Mouse (Mus musculus): Measurements from ENCODE around the gene Mill2. TPM values are rescaled to one million over a fixed set of nuclear protein-coding genes. Genes with fewer than 3 reads are reported as not detected.
"Not testable (repeated sequence)": the region's sequence is repeated elsewhere in the genome, so short reads cannot be mapped to it uniquely, and the experiment has no call there.

Mill2 gene
- polyA plus RNA-seq, 1 experiment from 2014 or later = not detected

DNA sequence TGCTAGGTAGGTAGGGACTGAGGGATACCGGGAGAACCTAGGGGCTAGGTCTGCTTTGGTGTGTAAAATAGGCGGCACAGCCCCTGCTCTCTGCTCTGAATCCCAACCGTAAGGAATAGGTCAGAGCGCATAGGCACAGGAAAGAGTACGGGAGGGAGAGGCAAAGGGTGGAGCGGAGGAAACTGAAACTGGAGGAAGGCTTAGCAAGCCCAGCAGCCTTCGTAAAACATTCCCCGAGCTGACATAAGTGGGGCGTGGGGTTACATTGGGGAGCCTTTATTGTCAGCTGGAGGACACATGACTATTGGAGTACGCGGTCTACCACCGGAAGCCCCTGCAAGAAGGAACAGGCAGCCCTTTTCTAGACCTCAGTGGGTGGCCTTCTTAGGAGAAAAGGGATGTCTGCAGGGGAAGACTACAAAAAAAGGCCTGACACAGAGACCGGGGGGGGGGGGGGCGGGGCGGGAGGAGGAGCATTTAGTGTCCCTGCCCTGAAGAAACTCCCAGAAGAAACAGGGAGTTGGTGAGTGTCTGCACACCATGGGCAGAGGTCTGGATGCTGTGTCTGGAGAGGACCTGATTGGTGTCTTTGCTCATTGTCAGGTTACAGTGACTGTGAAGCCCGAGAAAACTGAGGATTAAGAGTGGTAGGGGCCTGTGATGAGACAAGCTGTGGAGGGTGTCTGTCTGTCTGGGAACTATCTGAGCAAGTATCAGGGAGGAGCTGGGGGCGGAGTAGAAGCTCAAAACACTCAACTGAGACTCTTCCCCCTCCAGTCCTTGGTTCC, 814 bp downstream of the Mill2 start:
- Histone ChIP-seq H3K4me1 (replicated peaks) (0 out of 2 replicates have a peak, but pooled peaks cover 5% of the 10 kb centered on the region), H3K36me3 (no peaks in the 10 kb centered on the region), H3K27me3 (no peaks in the 10 kb centered on the region), H3K27ac (peak overlapping the region; percentile 70), H3K9ac (replicated peaks) (peak overlapping the region; percentile 44), H3K9me3 (no peaks in the 10 kb centered on the region), H3K4me2 (peak overlapping the region; percentile 59), H3K4me3 (replicated peaks) (peak overlapping the region; percentile 33)
- WGBS = 6% methylated on average over 14 of the region's 17 CpGs
- ATAC-seq (ENCODE audit: insufficient number of reproducible peaks, insufficient read depth, low FRiP score, low TSS enrichment, low read depth) = peak; percentile 78

DNA sequence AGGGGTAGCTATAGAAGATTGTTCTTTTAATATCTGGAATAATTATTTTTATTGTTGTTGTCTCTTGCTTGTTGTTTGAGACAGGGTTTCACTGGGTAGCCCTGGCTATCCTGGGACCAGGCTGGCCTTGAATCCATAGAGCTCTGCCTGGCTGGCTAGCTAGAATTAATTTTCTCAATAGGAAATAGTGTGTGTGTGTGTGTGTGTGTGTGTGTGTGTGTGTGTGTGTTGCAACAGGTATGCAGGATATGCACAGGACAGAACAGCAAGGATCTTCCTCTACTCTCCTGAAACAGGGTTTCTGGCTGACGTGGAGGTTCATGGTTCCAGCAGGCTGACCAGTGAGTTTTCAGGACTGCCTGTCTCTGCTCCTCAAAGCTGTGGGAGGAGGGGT, 1.4 kb downstream of the Mill2 start:
- Histone ChIP-seq H3K4me3 (replicated peaks) (0 out of 2 replicates have a peak overlapping the region, but pooled peaks have one; percentile 9), H3K4me2 (peak overlapping the region; percentile 46), H3K9me3 (no peaks in the 10 kb centered on the region), H3K27ac (no peak overlapping the region), H3K27me3 (no peaks in the 10 kb centered on the region), H3K4me1 (replicated peaks) (0 out of 2 replicates have a peak, but pooled peaks cover 5% of the 10 kb centered on the region), H3K36me3 (no peaks in the 10 kb centered on the region), H3K9ac (replicated peaks) (no peak overlapping the region)
- 85% methylated on average over 1 of the region's 1 CpGs for WGBS
- no peak; the same call in 1 of the 2 replicates for ATAC-seq (ENCODE audit: insufficient number of reproducible peaks, insufficient read depth, low FRiP score, low TSS enrichment, low read depth)

DNA sequence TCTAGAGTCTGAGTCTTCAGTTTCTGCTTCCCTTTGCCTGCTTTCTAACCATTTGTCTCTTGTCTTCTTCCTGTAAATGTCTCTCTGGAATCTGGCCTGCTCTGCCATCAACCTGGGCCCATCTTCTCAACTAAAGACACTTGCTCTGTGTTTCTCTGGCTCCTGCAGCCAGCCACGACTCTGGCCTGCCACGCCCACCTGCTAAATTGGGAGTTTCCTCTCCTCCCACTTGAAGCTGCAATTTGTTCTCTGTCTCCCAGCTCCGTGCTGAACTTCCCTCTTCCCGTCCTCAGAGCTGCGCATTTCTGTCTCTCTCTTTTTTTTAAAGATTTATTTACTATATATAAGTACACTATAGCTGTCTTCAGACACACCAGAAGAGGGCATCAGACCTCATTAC, 5.0 kb downstream of the Mill2 start:
- 33% methylated on average over 5 of the region's 5 CpGs for WGBS
- H3K27me3 ChIP-seq = no peaks in the 10 kb centered on the region

DNA sequence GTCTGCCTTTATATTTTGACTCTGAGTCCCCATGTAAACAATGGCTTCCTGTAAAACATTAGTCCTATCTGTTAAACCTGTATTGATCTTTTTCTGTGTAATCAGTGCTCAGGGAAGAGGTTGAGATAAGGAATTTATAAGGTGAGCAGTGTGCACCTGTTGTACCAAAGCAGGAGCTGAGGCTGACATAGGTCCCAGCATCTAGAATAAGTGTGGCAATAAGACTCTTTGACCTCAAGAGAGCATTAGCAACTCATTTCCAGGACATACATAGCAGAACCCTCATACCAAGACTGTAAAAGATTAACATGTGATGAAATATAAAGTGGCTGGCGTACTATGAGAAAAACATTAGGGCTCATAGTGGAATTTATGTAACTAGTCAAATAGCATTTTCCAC, 8.6 kb downstream of the Mill2 start:
- H3K4me1 ChIP-seq (replicated peaks) = no peaks in the 10 kb centered on the region
- H3K9ac ChIP-seq (replicated peaks) = no peak overlapping the region
- H3K27me3 ChIP-seq = no peaks in the 10 kb centered on the region
- H3K4me2 ChIP-seq = no peak overlapping the region
- H3K27ac ChIP-seq = no peak overlapping the region
- no peak overlapping the region for H3K4me3 ChIP-seq (replicated peaks)
- no peaks in the 10 kb centered on the region for H3K36me3 ChIP-seq
- ATAC-seq (ENCODE audit: insufficient number of reproducible peaks, insufficient read depth, low FRiP score, low TSS enrichment, low read depth) = no peak
- H3K9me3 ChIP-seq = no peaks in the 10 kb centered on the region
- 85% methylated on average over 1 of the region's 1 CpGs for WGBS

More for the DNA sequence above, 5.0 kb downstream of the Mill2 start:
- H3K4me2 ChIP-seq = no peak overlapping the region
- no peak for ATAC-seq (ENCODE audit: insufficient number of reproducible peaks, insufficient read depth, low FRiP score, low TSS enrichment, low read depth)
- no peaks in the 10 kb centered on the region for H3K36me3 ChIP-seq
- H3K27ac ChIP-seq = no peak overlapping the region
- H3K9ac ChIP-seq (replicated peaks) = no peak overlapping the region
- H3K4me3 ChIP-seq (replicated peaks) = no peak overlapping the region
- H3K4me1 ChIP-seq (replicated peaks) = 0 out of 2 replicates have a peak, but pooled peaks cover 4% of the 10 kb centered on the region
- H3K9me3 ChIP-seq = no peaks in the 10 kb centered on the region

DNA sequence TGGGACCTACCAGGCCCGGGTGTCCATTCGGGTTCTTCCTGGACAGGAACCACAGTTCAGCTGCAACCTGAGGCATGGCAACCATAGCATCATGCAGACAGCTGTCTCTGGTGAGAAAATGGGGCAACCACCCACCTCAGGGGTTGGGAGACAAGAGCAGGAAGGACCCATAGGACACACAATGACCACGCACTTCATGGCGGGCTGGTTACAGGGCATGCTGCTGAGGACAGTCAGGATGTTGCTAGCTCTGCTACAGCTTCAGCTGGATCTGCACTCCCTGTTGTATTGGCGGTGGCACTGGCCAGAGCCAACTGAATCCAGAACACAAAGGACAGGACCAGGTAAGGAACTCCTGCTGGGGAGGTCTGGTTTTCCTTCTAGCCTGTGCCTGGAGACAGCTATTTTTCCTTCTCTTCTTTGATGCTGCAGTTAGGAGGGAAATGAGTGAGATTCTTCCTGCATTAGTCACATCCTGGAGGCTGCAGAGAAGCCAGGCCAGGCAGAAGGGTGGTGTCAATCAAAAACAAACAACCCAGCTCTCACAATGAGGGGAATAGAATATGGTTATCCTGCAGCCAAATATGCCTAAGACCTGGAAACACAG, 18.6 kb downstream of the Mill2 start:
- no peak overlapping the region for H3K9ac ChIP-seq (replicated peaks)
- H3K4me3 ChIP-seq (replicated peaks) = no peak overlapping the region
- WGBS = 80% methylated on average over 5 of the region's 5 CpGs
- no peaks in the 10 kb centered on the region for H3K9me3 ChIP-seq
- no peak for ATAC-seq (ENCODE audit: insufficient number of reproducible peaks, insufficient read depth, low FRiP score, low TSS enrichment, low read depth)
- no peak overlapping the region for H3K4me2 ChIP-seq
- H3K27me3 ChIP-seq = no peaks in the 10 kb centered on the region
- no peaks in the 10 kb centered on the region for H3K4me1 ChIP-seq (replicated peaks)
- no peak overlapping the region for H3K27ac ChIP-seq
- H3K36me3 ChIP-seq = no peaks in the 10 kb centered on the region

DNA sequence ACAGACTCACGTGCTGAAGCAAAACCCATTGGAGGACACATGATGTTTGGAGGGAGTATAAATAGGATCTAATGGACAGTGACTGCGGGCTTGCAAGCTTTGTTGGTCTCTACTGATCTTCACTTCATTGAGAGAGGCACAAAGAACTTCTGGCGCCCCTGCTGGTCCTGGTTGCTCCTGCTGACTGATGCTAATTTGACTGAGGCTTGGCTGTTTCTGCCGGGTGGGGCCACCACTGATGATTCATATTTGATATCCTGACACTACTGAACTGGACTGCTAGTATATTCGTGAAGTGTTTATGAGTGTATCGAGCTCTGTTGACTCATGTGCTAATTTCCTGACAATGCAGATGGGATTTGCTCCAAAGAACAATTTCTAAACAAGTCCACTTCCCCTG, 23.0 kb downstream of the Mill2 start:
- H3K4me1 ChIP-seq (replicated peaks) = no peaks in the 10 kb centered on the region
- H3K9ac ChIP-seq (replicated peaks) = no peak overlapping the region
- 87% methylated on average over 6 of the region's 6 CpGs for WGBS
- H3K4me2 ChIP-seq = no peak overlapping the region
- no peaks in the 10 kb centered on the region for H3K27me3 ChIP-seq
- no peak overlapping the region for H3K27ac ChIP-seq
- H3K36me3 ChIP-seq = no peaks in the 10 kb centered on the region
- H3K9me3 ChIP-seq = no peaks in the 10 kb centered on the region; the same call in 1 of the 2 replicates
- H3K4me3 ChIP-seq (replicated peaks) = no peak overlapping the region
- ATAC-seq (ENCODE audit: insufficient number of reproducible peaks, insufficient read depth, low FRiP score, low TSS enrichment, low read depth) = no peak

DNA sequence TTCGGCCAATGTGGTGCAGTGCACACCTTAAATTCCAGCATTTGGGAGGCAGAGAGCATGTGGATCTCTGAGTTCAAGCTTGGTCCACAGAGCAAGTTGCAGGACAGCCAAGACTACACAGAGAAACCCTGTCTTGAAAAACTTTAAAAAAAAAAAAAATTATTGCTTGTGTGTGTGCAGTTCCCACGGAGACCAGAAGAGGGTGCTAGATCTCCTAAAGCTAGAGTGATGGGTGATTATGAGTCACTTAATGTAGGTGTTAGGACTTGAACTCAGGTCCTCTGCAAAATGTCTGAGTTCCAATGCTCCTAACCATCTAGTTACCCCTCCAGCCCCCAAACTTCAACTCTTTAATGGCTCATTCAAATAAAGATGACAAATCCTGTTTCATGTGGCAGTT, 28.7 kb downstream of the Mill2 start:
- no peaks in the 10 kb centered on the region for H3K27me3 ChIP-seq
- no peaks in the 10 kb centered on the region; the same call in 1 of the 2 replicates for H3K9me3 ChIP-seq
- no peaks in the 10 kb centered on the region for H3K36me3 ChIP-seq
- 86% methylated on average over 2 of the region's 2 CpGs for WGBS
- H3K4me1 ChIP-seq (replicated peaks) = no peaks in the 10 kb centered on the region
- no peak overlapping the region for H3K27ac ChIP-seq
- H3K9ac ChIP-seq (replicated peaks) = no peak overlapping the region
- H3K4me3 ChIP-seq (replicated peaks) = no peak overlapping the region
- no peak for ATAC-seq (ENCODE audit: insufficient number of reproducible peaks, insufficient read depth, low FRiP score, low TSS enrichment, low read depth)
- no peak overlapping the region for H3K4me2 ChIP-seq

DNA sequence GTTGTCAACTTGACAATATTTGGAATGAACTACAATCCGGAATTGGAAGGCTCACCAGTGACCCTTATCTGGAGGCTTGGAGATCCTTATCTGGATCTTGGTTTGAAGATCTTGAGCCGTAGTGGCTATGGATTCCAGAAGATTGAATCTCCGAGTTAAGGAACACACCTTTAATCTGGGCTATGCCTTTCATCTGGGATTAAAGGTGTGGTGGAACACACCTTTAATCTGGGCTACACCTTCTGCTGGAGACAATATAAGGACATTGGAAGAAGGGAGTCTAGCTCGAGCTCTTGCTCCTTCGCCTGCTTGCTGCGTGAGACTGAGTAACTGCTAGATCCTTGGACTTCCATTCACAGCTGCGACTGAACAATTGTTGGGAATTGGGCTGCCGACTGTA, 31.3 kb downstream of the Mill2 start, which contains the start of gene Pglyrp1:
TSS of gene Pglyrp1 (plus strand) at position 301 of the 400 bp plus-strand sequence.
- not testable (repeated sequence) for H3K36me3 ChIP-seq; ATAC-seq (ENCODE audit: insufficient number of reproducible peaks, insufficient read depth, low FRiP score, low TSS enrichment, low read depth); H3K9me3 ChIP-seq; H3K4me3 ChIP-seq (replicated peaks); H3K27me3 ChIP-seq; H3K4me2 ChIP-seq; H3K4me1 ChIP-seq (replicated peaks); H3K27ac ChIP-seq; H3K9ac ChIP-seq (replicated peaks)
- 82% methylated on average over 1 of the region's 8 CpGs for WGBS

DNA sequence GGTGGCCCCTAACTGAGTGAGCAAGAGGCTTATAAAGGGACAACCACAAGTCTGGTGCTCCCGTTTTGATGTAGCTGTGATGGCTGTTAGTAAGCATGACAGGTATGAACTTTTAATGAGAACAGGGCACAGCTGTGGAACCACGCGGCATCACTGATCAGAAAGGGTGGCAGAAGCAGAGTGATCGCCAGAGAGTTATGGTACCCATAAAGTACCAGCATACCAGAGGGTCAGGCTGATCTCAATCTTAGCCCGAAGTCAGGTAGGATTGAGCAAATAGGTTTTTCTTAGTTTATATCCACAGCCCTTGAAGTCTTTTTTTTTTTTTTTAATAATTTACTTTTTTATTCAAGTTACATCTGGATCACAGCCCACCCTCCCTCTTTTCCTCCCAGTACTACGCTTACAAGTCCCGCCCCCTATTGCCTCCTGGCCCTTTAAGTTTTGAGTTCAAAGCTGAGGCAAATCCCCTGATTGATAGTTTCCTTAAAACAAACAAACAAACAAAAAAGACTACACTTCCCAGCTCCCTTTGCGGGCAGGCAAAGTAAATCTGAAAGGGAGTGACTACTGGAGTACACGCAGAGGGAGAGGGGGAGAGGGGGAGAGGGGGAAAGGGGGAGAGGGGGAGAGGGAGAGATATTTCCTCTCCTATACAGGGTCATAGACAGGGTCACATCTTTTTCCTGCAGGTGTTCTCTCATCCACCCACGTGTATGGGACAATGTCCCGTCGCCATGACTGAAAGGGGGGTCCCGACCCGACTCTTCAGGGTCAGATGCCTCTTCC, 32.4 kb downstream of the Mill2 start:
- WGBS = 20% methylated on average over 13 of the region's 14 CpGs
- Histone ChIP-seq H3K27me3 (no peaks in the 10 kb centered on the region), H3K9me3 (no peaks in the 10 kb centered on the region; the same call in 1 of the 2 replicates), H3K36me3 (no peaks in the 10 kb centered on the region), H3K4me1 (replicated peaks) (no peaks in the 10 kb centered on the region), H3K27ac (no peak overlapping the region), H3K9ac (replicated peaks) (peak overlapping the region; percentile 13; the same call in 1 of the 2 replicates), H3K4me3 (replicated peaks) (peak overlapping the region; percentile 35), H3K4me2 (peak overlapping the region; percentile 58)
- peak; percentile 45; the same call in 1 of the 2 replicates for ATAC-seq (ENCODE audit: insufficient number of reproducible peaks, insufficient read depth, low FRiP score, low TSS enrichment, low read depth)

DNA sequence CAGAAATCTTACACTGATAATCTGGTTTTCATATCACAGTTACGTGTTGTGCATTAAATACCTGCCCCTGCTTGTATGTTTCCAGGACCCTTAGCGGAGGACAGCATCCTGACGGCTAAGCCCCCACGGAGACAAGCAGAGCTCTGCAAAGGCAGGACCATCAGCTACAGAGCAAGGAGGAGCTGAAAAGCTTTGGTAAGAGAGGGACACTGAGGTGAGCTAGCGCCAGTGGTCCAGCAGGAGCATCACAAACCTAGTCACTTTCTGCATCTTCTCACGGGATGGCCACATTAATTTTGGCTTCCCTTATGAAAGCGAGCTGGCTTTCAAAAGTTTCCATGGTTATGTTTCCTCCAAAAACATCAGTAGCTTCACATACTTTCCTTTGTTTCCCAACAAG, 33.0 kb downstream of the Mill2 start:
- no peak; the same call in 1 of the 2 replicates for ATAC-seq (ENCODE audit: insufficient number of reproducible peaks, insufficient read depth, low FRiP score, low TSS enrichment, low read depth)
- 5% methylated on average over 7 of the region's 7 CpGs for whole genome bisulfite sequencing
- Histone ChIP-seq H3K4me1 (replicated peaks) (no peaks in the 10 kb centered on the region), H3K4me2 (peak overlapping the region; percentile 58), H3K9me3 (no peaks in the 10 kb centered on the region; the same call in 1 of the 2 replicates), H3K27ac (no peak overlapping the region), H3K4me3 (replicated peaks) (peak overlapping the region; percentile 35), H3K36me3 (no peaks in the 10 kb centered on the region), H3K9ac (replicated peaks) (peak overlapping the region; percentile 13; the same call in 1 of the 2 replicates), H3K27me3 (no peaks in the 10 kb centered on the region)

DNA sequence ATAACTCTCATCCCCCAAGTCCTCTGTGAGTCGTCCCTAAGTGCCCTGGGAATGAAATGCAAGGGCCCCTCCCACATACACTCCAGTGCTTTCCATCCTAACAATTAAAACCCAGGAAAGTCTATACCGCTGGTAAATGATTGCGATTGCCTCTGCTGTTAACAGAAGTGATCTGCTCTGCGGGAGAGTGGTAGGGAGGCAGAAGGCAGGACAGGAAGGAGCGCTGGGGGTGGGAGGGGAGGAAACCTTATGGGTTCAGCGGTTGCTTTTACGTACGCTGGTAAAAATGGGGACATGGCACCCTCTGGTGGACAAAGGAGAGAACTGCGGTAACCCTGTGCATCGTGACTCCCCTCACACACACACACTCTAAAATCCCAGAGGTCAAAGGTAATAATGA, 33.5 kb downstream of the Mill2 start:
- no peaks in the 10 kb centered on the region for H3K9me3 ChIP-seq
- no peaks in the 10 kb centered on the region for H3K4me1 ChIP-seq (replicated peaks)
- ATAC-seq (ENCODE audit: insufficient number of reproducible peaks, insufficient read depth, low FRiP score, low TSS enrichment, low read depth) = peak; percentile 73
- 0 out of 2 replicates have a peak overlapping the region, but pooled peaks have one; percentile 13 for H3K9ac ChIP-seq (replicated peaks)
- 1% methylated on average over 10 of the region's 10 CpGs for WGBS
- H3K4me2 ChIP-seq = peak overlapping the region; percentile 58
- H3K4me3 ChIP-seq (replicated peaks) = peak overlapping the region; percentile 35
- H3K27me3 ChIP-seq = no peaks in the 10 kb centered on the region
- no peak overlapping the region for H3K27ac ChIP-seq
- no peaks in the 10 kb centered on the region for H3K36me3 ChIP-seq

All from limb, embryonic 12.5 days (tissue).